Mouse (Mus musculus) testis, adult 2 months (tissue): ENCODE measurements at regions not wholly inside any gene's neighbourhood (a gene's known extent, or its start where the extent isn't known, plus 50 kb on each side); places are given as distances from the start of the nearest gene placed in this dataset.

ENCODE experiments used
- CTCF ChIP-seq: fragments of 200-500 bp; IDR thresholded peaks from 2 replicates; pipeline ENCODE4 v1.5.1; 2012; ENCODE audit warnings: low read depth, mild to moderate bottlenecking, inconsistent platforms, low read length, moderate library complexity; ENCODE audit not compliant: control insufficient read depth, insufficient read depth, insufficient replicate concordance
- POLR2A ChIP-seq: fragments of 200-500 bp; IDR thresholded peaks from 2 replicates; pipeline ENCODE4 v1.6.1; 2012; ENCODE audit warnings: low read depth, mild to moderate bottlenecking, inconsistent platforms, low read length, moderate library complexity; ENCODE audit not compliant: control insufficient read depth

GRCm38 (mm10) chr2:173419972-173420391 is 102.4 kb upstream of the 1700021F07Rik start:
- TF ChIP-seq CTCF (no peak), POLR2A (no peak)
